Mouse (Mus musculus) stomach, embryonic 15.5 days (tissue): Measurements from ENCODE around the gene Rftn1. TPM values are rescaled to one million over a fixed set of nuclear protein-coding genes. Genes with fewer than 3 reads are reported as not detected.

Experiments used
- ATAC-seq: fragments of 200-750 bp; cut with Nextera tagmentation; 2 replicates; pipeline ENCODE4 v1.8.0; 2017; ENCODE audit warnings: low read depth, moderate number of reproducible peaks, moderate TSS enrichment; ENCODE audit not compliant: insufficient read depth, low FRiP score
- H3K27ac ChIP-seq: fragments of 300-500 bp; sonication (generic); 2 replicates; pipeline ENCODE4 v1.5.1; 2015; ENCODE audit warnings: mild to moderate bottlenecking, inconsistent platforms
- H3K27me3 ChIP-seq: fragments of 300-500 bp; sonication (generic); replicated peaks from 2 replicates; pipeline ENCODE4 v1.6.1; 2015; ENCODE audit warnings: inconsistent platforms
- H3K36me3 ChIP-seq: fragments of 300-500 bp; sonication (generic); 2 replicates; pipeline ENCODE4 v1.6.1; 2015; ENCODE audit warnings: inconsistent platforms
- H3K4me1 ChIP-seq: fragments of 300-500 bp; sonication (generic); 2 replicates; pipeline ENCODE4 v1.6.1; 2015; ENCODE audit warnings: inconsistent platforms
- H3K4me2 ChIP-seq: fragments of 300-500 bp; sonication (generic); 2 replicates; pipeline ENCODE4 v1.6.1; 2015; ENCODE audit warnings: mild to moderate bottlenecking, inconsistent platforms
- H3K4me3 ChIP-seq: fragments of 300-500 bp; sonication (generic); replicated peaks from 2 replicates; pipeline ENCODE4 v1.5.1; 2015; ENCODE audit warnings: inconsistent platforms
- H3K9ac ChIP-seq: fragments of 300-500 bp; sonication (generic); 2 replicates; pipeline ENCODE4 v1.6.1; 2015; ENCODE audit warnings: inconsistent platforms
- H3K9me3 ChIP-seq: fragments of 300-500 bp; sonication (generic); 2 replicates; pipeline ENCODE4 v1.6.1; 2016; ENCODE audit warnings: inconsistent platforms
- WGBS: fragments of 180-500 bp; shearing (Covaris S2); methylation state at CpG from one replicate; pipeline ENCODE4 v1.1.7; 2015; 5-methylcytosine and 5-hydroxymethylcytosine counted together
- polyA plus RNA-seq: library from polyadenylated mRNA; unstranded; fragments of >200 nt; fragmentation: Nextera tagmentation; extraction: Ambion mirVana; gene quantifications from 2 replicates; pipeline ENCODE4 v1.2.1, GENCODE M21; 2015

Gene Rftn1
- polyA plus RNA-seq, 1 experiment from 2014 or later = 11.4 TPM

DNA sequence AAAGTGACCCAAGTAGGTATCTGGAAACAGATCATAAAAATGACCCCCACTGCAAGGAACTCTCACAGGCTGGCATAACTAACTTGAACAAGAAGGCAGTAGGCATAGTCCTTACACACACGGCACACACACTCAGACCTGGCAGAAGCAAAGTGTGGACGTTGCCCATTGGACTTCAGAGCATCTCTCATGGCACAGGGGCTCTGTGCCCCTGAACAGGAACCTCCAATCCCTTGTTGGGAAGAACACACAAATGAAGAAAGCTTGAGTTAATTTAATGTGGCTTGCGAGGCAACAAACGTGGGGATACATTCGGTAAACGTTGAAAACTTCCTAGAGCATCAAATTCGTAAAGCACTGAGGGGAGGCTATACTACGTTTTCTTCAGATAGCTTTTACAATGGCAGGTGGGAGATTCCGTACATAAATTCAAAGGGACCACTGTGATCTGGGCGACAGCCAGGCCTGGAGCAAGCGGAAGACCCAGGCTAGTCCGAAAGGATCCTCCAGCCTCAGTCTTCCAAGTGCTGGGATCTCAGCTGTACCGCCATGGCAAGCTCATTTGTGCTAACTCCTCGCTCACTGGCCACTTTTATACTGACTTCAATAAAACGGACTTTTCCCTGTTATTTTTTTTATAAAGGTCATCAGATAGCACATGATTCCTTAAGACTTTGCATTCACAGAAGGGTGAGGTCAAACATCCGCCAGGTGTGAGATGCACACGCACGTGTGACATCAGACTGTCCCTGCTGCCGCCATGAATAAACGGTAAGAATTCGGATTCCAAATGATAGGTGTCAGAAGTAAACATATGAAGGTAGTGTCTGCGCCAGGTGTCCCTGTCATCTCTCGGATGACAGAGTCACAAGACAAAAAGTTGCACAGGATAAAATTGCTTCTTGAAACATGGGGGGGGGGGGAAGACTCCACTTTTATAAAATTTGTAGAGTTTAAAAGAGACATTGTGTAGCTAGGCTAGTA is 117.2 kb downstream of the Rftn1 start:
- Histone ChIP-seq H3K27ac (no peak overlapping the region), H3K36me3 (no peaks in the 10 kb centered on the region), H3K27me3 (no peaks in the 10 kb centered on the region), H3K9ac (no peak overlapping the region), H3K9me3 (no peaks in the 10 kb centered on the region), H3K4me2 (no peak overlapping the region), H3K4me3 (no peak overlapping the region), H3K4me1 (no peaks in the 10 kb centered on the region)
- 89% methylated on average over 23 of the region's 23 CpGs for WGBS
- ATAC-seq = no peak

GRCm38 (mm10) chr17:50071602-50071988 is 118.9 kb downstream of the Rftn1 start:
- H3K4me1 ChIP-seq = no peaks in the 10 kb centered on the region
- H3K4me2 ChIP-seq = no peak overlapping the region
- H3K9ac ChIP-seq = no peak overlapping the region
- H3K27me3 ChIP-seq = no peaks in the 10 kb centered on the region
- no peaks in the 10 kb centered on the region for H3K9me3 ChIP-seq
- no peak overlapping the region for H3K27ac ChIP-seq
- peak; percentile 47; the same call in 1 of the 2 replicates for ATAC-seq
- no peaks in the 10 kb centered on the region for H3K36me3 ChIP-seq
- 67% methylated on average over 6 of the region's 6 CpGs for WGBS
- H3K4me3 ChIP-seq = no peak overlapping the region

- ATAC-seq = no peak
- no peak overlapping the region for H3K9ac ChIP-seq
- no peak overlapping the region for H3K27ac ChIP-seq
- H3K27me3 ChIP-seq = no peaks in the 10 kb centered on the region
- no peaks in the 10 kb centered on the region for H3K4me1 ChIP-seq
- no peak overlapping the region for H3K4me2 ChIP-seq
- WGBS = 64% methylated on average over 7 of the region's 7 CpGs
- no peaks in the 10 kb centered on the region for H3K36me3 ChIP-seq
- no peaks in the 10 kb centered on the region for H3K9me3 ChIP-seq
- no peak overlapping the region for H3K4me3 ChIP-seq
These were observed 119.5 kb downstream of the Rftn1 start for GRCm38 (mm10) chr17:50070822-50071601.

DNA sequence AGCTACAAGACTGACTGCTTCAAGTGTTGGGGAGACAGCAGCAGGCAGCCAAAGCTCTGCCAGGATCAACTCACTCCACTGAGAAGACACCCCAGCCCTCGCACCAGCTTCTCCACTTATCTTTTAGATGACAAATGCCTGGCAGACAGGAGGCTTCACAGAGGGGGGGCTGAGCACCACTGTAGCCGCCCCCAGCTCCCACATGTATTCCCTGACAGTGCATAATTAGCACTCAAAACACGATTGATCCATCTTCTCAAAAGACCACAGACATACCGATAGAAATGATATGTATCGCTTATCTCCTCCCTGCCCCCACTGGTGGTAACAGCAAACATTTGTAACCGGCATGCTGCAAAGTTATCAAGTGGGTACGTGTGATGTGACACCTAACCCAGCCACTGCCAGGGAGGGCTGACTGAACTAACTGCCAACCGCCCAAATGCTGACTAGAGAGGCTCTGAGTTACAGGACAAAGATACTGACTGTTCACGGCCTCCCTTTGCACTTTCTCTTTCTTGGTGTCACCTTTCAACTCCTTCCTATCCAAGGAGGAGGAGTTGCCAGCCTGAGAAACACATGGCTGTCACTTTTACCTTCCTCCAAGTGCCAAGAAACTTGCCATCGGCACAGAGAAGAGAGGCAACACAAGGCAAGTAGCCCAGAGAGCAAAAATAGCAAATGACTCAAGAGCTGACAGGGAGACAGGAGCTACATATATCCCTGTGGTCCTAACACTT is 120.4 kb downstream of the Rftn1 start:
- peak; percentile 47; the same call in 1 of the 2 replicates for ATAC-seq
- no peak overlapping the region for H3K9ac ChIP-seq
- H3K4me1 ChIP-seq = no peaks in the 10 kb centered on the region
- no peaks in the 10 kb centered on the region for H3K27me3 ChIP-seq
- no peaks in the 10 kb centered on the region for H3K9me3 ChIP-seq
- no peak overlapping the region for H3K4me3 ChIP-seq
- H3K27ac ChIP-seq = no peak overlapping the region
- no peak overlapping the region for H3K4me2 ChIP-seq
- H3K36me3 ChIP-seq = no peaks in the 10 kb centered on the region
- WGBS = 24% methylated on average over 10 of the region's 10 CpGs

GRCm38 (mm10) chr17:50069205-50069604 is 121.3 kb downstream of the Rftn1 start:
- Histone ChIP-seq H3K36me3 (no peaks in the 10 kb centered on the region), H3K4me3 (no peak overlapping the region), H3K27me3 (no peaks in the 10 kb centered on the region), H3K4me2 (no peak overlapping the region), H3K9ac (no peak overlapping the region), H3K9me3 (no peaks in the 10 kb centered on the region), H3K4me1 (no peaks in the 10 kb centered on the region), H3K27ac (no peak overlapping the region)
- ATAC-seq = no peak
- WGBS = 67% methylated on average over 5 of the region's 5 CpGs

- H3K4me3 ChIP-seq = no peak overlapping the region
- 79% methylated on average over 10 of the region's 10 CpGs for WGBS
- no peak overlapping the region for H3K27ac ChIP-seq
- no peaks in the 10 kb centered on the region for H3K9me3 ChIP-seq
- H3K36me3 ChIP-seq = no peaks in the 10 kb centered on the region
- ATAC-seq = no peak
- no peak overlapping the region for H3K4me2 ChIP-seq
- H3K9ac ChIP-seq = no peak overlapping the region
- no peaks in the 10 kb centered on the region for H3K4me1 ChIP-seq
- H3K27me3 ChIP-seq = no peaks in the 10 kb centered on the region
These were observed 121.8 kb downstream of the Rftn1 start for GRCm38 (mm10) chr17:50068681-50069138.

GRCm38 (mm10) chr17:50067774-50068680 is 122.4 kb downstream of the Rftn1 start:
- Histone ChIP-seq H3K36me3 (no peaks in the 10 kb centered on the region), H3K27ac (no peak overlapping the region), H3K9ac (no peak overlapping the region), H3K4me1 (no peaks in the 10 kb centered on the region), H3K27me3 (no peaks in the 10 kb centered on the region), H3K9me3 (no peaks in the 10 kb centered on the region), H3K4me2 (no peak overlapping the region), H3K4me3 (no peak overlapping the region)
- ATAC-seq = no peak
- 83% methylated on average over 5 of the region's 5 CpGs for WGBS

DNA sequence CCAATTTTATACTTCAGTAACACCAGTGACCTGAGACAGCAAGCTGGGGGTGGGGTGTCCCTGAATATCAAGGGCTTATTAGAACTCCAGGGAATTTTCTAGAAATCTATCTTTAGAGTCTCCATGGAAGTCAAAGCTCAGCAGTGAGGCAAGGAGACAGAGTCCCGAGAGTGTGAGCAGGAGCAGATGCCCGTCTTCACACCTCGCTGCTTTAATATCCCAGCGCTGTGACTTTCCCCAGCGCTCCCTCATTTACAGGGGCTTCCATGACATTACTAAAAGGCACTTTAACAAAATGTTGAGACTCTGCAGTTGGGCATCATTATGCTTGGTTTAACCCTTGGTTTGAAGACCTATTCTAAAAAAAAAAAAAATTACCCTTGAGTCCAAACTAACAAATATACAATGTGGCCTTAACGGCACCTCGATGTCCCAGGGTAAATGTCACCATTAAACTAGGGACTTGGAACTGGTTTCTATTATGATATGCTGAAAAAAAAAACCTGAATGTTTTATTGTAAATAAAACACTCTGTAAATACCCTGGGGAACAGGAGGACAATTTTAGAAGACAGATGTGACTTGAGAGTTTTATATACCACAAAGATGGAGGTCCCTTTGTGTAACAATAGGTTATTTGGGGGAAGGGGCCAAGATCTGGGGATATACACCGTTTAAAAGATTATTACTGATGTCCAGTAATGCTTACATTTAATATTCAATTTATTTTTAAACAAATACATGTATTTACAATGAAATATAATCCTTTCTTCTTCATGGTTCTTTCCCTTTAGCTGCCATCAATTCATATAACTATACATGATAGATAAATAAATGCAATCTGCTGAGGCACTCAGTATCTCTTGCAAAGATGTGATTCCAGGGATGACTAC is 123.4 kb downstream of the Rftn1 start:
- Histone ChIP-seq H3K4me2 (no peak overlapping the region), H3K9ac (no peak overlapping the region), H3K36me3 (no peaks in the 10 kb centered on the region), H3K27ac (no peak overlapping the region), H3K27me3 (no peaks in the 10 kb centered on the region), H3K4me1 (no peaks in the 10 kb centered on the region), H3K4me3 (no peak overlapping the region), H3K9me3 (no peaks in the 10 kb centered on the region)
- 87% methylated on average over 8 of the region's 8 CpGs for WGBS
- no peak for ATAC-seq

- Histone ChIP-seq H3K27ac (no peak overlapping the region), H3K4me2 (no peak overlapping the region), H3K36me3 (no peaks in the 10 kb centered on the region), H3K9me3 (no peaks in the 10 kb centered on the region), H3K27me3 (no peaks in the 10 kb centered on the region), H3K4me3 (no peak overlapping the region), H3K9ac (no peak overlapping the region), H3K4me1 (no peaks in the 10 kb centered on the region)
- no peak for ATAC-seq
- 75% methylated on average over 13 of the region's 13 CpGs for WGBS
These were observed 126.4 kb downstream of the Rftn1 start for GRCm38 (mm10) chr17:50063832-50064627.

- no peaks in the 10 kb centered on the region for H3K4me1 ChIP-seq
- H3K27ac ChIP-seq = no peak overlapping the region
- ATAC-seq = no peak
- WGBS = 86% methylated on average over 4 of the region's 4 CpGs
- H3K9ac ChIP-seq = no peak overlapping the region
- no peak overlapping the region for H3K4me3 ChIP-seq
- H3K9me3 ChIP-seq = no peaks in the 10 kb centered on the region
- no peaks in the 10 kb centered on the region for H3K36me3 ChIP-seq
- H3K27me3 ChIP-seq = no peaks in the 10 kb centered on the region
- H3K4me2 ChIP-seq = no peak overlapping the region
These were observed 127.8 kb downstream of the Rftn1 start for GRCm38 (mm10) chr17:50062649-50063048.
